Mouse (Mus musculus): Measurements from ENCODE around the gene Hs2st1.
A peak's percentile ranks its signal among the peaks of the same experiment; 100 is the strongest.

The Hs2st1 gene

GRCm38 (mm10) chr3:144553942-144554341, 16.0 kb downstream of the Hs2st1 start:
- DNase-seq (ENCODE audit: low read depth, low spot score) = no peak

- no peak for DNase-seq (ENCODE audit: low read depth, low spot score)
These were observed 18.6 kb downstream of the Hs2st1 start for GRCm38 (mm10) chr3:144551416-144551815.

- DNase-seq (ENCODE audit: low read depth, low spot score) = no peak
These were observed 19.3 kb downstream of the Hs2st1 start for GRCm38 (mm10) chr3:144550659-144551058.

GRCm38 (mm10) chr3:144550036-144550435, 19.9 kb downstream of the Hs2st1 start:
- no peak for DNase-seq (ENCODE audit: low read depth, low spot score)

GRCm38 (mm10) chr3:144548186-144548845, 21.7 kb downstream of the Hs2st1 start:
- DNase-seq (ENCODE audit: low read depth, low spot score) = peak; percentile 30

GRCm38 (mm10) chr3:144546490-144546889, 23.5 kb downstream of the Hs2st1 start:
- no peak for DNase-seq (ENCODE audit: low read depth, low spot score)

GRCm38 (mm10) chr3:144545832-144546231, 24.1 kb downstream of the Hs2st1 start:
- DNase-seq (ENCODE audit: low read depth, low spot score) = no peak

GRCm38 (mm10) chr3:144545152-144545551, 24.8 kb downstream of the Hs2st1 start:
- no peak for DNase-seq (ENCODE audit: low read depth, low spot score)

GRCm38 (mm10) chr3:144541906-144542438, 28.0 kb downstream of the Hs2st1 start:
- peak; percentile 60 for DNase-seq (ENCODE audit: low read depth, low spot score)

- no peak for DNase-seq (ENCODE audit: low read depth, low spot score)
These were observed 29.2 kb downstream of the Hs2st1 start for GRCm38 (mm10) chr3:144540805-144541204.

GRCm38 (mm10) chr3:144539051-144539450, 30.9 kb downstream of the Hs2st1 start:
- no peak for DNase-seq (ENCODE audit: low read depth, low spot score)

GRCm38 (mm10) chr3:144537078-144537855, 32.7 kb downstream of the Hs2st1 start:
- peak; percentile 77 for DNase-seq (ENCODE audit: low read depth, low spot score)

GRCm38 (mm10) chr3:144535056-144535455, 34.9 kb downstream of the Hs2st1 start:
- no peak for DNase-seq (ENCODE audit: low read depth, low spot score)

- peak; percentile 80 for DNase-seq (ENCODE audit: low read depth, low spot score)
These were observed 39.0 kb downstream of the Hs2st1 start for GRCm38 (mm10) chr3:144531023-144531422.

- DNase-seq (ENCODE audit: low read depth, low spot score) = no peak
These were observed 42.1 kb downstream of the Hs2st1 start for GRCm38 (mm10) chr3:144527918-144528317.

GRCm38 (mm10) chr3:144519581-144520272, 50.3 kb downstream of the Hs2st1 start:
- DNase-seq (ENCODE audit: low read depth, low spot score) = peak; percentile 54

GRCm38 (mm10) chr3:144518917-144519316, 51.1 kb downstream of the Hs2st1 start:
- DNase-seq (ENCODE audit: low read depth, low spot score) = no peak

GRCm38 (mm10) chr3:144515286-144515685, 54.7 kb downstream of the Hs2st1 start:
- DNase-seq (ENCODE audit: low read depth, low spot score) = no peak

GRCm38 (mm10) chr3:144514122-144514505, 55.9 kb downstream of the Hs2st1 start:
- no peak for DNase-seq (ENCODE audit: low read depth, low spot score)

GRCm38 (mm10) chr3:144513169-144514121, 56.5 kb downstream of the Hs2st1 start:
- no peak for DNase-seq (ENCODE audit: low read depth, low spot score)

- DNase-seq (ENCODE audit: low read depth, low spot score) = no peak
These were observed 59.3 kb downstream of the Hs2st1 start for GRCm38 (mm10) chr3:144510724-144511123.
